Mouse (Mus musculus) myocyte (in vitro differentiated cells): ENCODE results near the gene Iqgap2. TPM values are rescaled to one million over a fixed set of nuclear protein-coding genes. Genes with fewer than 3 reads are reported as not detected.

ENCODE experiments used
- H3K27me3 ChIP-seq: one replicate; pipeline ENCODE4 v1.6.1; 2011; ENCODE audit not compliant: control insufficient read depth, insufficient read depth, insufficient read length
- H3K36me3 ChIP-seq: one replicate; pipeline ENCODE4 v1.6.1; 2011; ENCODE audit not compliant: control insufficient read depth, insufficient read depth
- H3K4me2 ChIP-seq: one replicate; pipeline ENCODE4 v1.6.1; 2011; ENCODE audit warnings: low read depth, control low read depth
- H3K4me3 ChIP-seq: one replicate; pipeline ENCODE4 v1.5.1; 2011; ENCODE audit warnings: mild to moderate bottlenecking, control low read depth, moderate library complexity
- H3K79me2 ChIP-seq: one replicate; pipeline ENCODE4 v1.6.1; 2011; ENCODE audit not compliant: control insufficient read depth, insufficient read depth
- H3ac ChIP-seq: one replicate; pipeline ENCODE4 v1.6.1; 2011; ENCODE audit not compliant: control insufficient read depth, insufficient read length
- CEBPB ChIP-seq: IDR thresholded peaks from 2 replicates; pipeline ENCODE4 v1.6.1; 2011; ENCODE audit warnings: mild to moderate bottlenecking, moderate library complexity; ENCODE audit not compliant: poor library complexity, insufficient read depth, severe bottlenecking
- E2F4 ChIP-seq: IDR thresholded peaks from one replicate; pipeline ENCODE4 v1.6.1; 2011; ENCODE audit warnings: mild to moderate bottlenecking, control low read depth, moderate library complexity; ENCODE audit not compliant: insufficient read depth
- MAX ChIP-seq: IDR thresholded peaks from one replicate; pipeline ENCODE4 v1.6.1; 2011; ENCODE audit warnings: low read depth, mild to moderate bottlenecking, control low read depth
- MYOD1 ChIP-seq, 3 experiments: IDR thresholded peaks; one replicate each; pipeline ENCODE4 v1.6.1; 2011; ENCODE audit warnings: control low read depth in 2 of 3, low read depth in 2 of 3, mild to moderate bottlenecking in 2 of 3, moderate library complexity in 1 of 3; ENCODE audit not compliant: insufficient read length in 2 of 3, control insufficient read depth in 1 of 3
- MYOG ChIP-seq, 3 experiments: IDR thresholded peaks; one replicate each; pipeline ENCODE4 v1.6.1; 2011; ENCODE audit warnings: control low read depth in 2 of 3, low read depth in 2 of 3, mild to moderate bottlenecking in 2 of 3; ENCODE audit not compliant: insufficient read length in 2 of 3, control insufficient read depth in 1 of 3, insufficient read depth in 1 of 3
- POLR2A ChIP-seq: IDR thresholded peaks from one replicate; pipeline ENCODE4 v1.6.1; 2011; ENCODE audit warnings: low read depth, mild to moderate bottlenecking, control low read depth, moderate library complexity; ENCODE audit not compliant: insufficient read length
- POLR2AphosphoS2 ChIP-seq: IDR thresholded peaks from one replicate; pipeline ENCODE4 v1.6.1; 2011; ENCODE audit warnings: low read depth, control low read depth; ENCODE audit not compliant: insufficient read length
- REST ChIP-seq: IDR thresholded peaks from one replicate; pipeline ENCODE4 v1.6.1; 2011; ENCODE audit warnings: mild to moderate bottlenecking, control low read depth, moderate library complexity; ENCODE audit not compliant: insufficient read depth, insufficient read length
- SRF ChIP-seq: IDR thresholded peaks from one replicate; pipeline ENCODE4 v1.6.1; 2011; ENCODE audit warnings: low read depth; ENCODE audit not compliant: control insufficient read depth, insufficient read length
- TCF12 ChIP-seq: IDR thresholded peaks from one replicate; pipeline ENCODE4 v1.6.1; 2011; ENCODE audit warnings: mild to moderate bottlenecking, control low read depth; ENCODE audit not compliant: poor library complexity, insufficient read depth, severe bottlenecking
- TCF3 ChIP-seq: IDR thresholded peaks from one replicate; pipeline ENCODE4 v1.6.1; 2011; ENCODE audit warnings: low read depth, control low read depth; ENCODE audit not compliant: insufficient read length
- USF1 ChIP-seq: IDR thresholded peaks from one replicate; pipeline ENCODE4 v1.6.1; 2011; ENCODE audit warnings: low read depth, mild to moderate bottlenecking, control low read depth, moderate library complexity
- polyA plus RNA-seq: library from polyadenylated mRNA; unstranded; fragments of >200 nt; fragmentation: generic; extraction: Trizol; gene quantifications from one replicate; pipeline ENCODE4 v1.2.1, GENCODE M21; 2012; ENCODE audit warnings: missing spikeins

Iqgap2 gene
- polyA plus RNA-seq, 1 experiment, result 0.02 TPM

DNA sequence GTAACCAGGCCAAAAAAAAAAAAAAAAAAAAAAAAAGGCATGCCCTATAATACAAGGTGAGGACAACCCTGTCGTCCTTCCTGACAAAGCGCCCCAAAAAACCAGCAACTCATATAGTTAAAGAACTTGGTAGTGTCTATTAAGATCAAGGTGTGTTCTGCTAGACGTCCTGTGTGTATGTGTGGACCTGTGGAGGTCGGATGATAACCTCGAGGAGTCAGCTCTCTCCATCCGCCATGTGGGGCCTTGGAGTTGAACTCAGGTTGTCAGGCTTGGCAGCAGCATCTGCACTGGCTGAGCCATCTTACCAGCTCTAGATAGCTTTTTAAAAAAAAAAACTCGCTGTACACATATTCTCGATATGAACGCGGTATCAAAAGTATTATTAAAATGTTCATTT is 2.4 kb downstream of the Iqgap2 start:
- Histone ChIP-seq H3K79me2 (no peaks in the 10 kb centered on the region), H3K36me3 (no peaks in the 10 kb centered on the region), H3K27me3 (peaks cover 57% of the 10 kb centered on the region)

DNA sequence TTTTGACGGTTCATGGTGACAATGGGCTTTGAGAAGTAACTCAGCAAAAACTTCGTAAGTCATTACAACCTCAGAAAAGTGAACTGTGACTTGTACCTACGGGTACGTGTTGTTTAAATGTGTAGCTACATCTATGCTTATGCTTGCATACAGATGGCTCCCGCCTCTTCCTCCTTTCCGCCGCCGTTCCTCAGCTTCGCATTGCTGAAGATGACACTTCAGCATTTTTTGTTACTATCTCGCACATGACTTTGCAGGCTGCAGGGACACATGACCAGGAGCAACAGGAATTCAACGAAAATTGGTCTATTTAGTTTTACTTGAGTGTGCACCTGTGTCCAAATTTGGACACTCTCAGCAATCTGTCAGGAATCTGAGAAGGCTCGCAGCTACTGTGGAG is 3.1 kb downstream of the Iqgap2 start:
- H3K36me3 ChIP-seq, result no peaks in the 10 kb centered on the region
- H3ac ChIP-seq, result no peak overlapping the region
- peaks cover 57% of the 10 kb centered on the region for H3K27me3 ChIP-seq
- no peak overlapping the region for H3K4me2 ChIP-seq
- H3K4me3 ChIP-seq, result no peak overlapping the region
- TF ChIP-seq REST, result no peak
- TF ChIP-seq CEBPB, result no peak
- no peak for TF ChIP-seq E2F4
- no peak for TF ChIP-seq TCF12
- TF ChIP-seq MAX, result no peak
- no peak for TF ChIP-seq MYOD1 (IDR thresholded peaks at IDR 0.05; ENCODE audit: control insufficient read depth in 1 of 3, insufficient read length in 2 of 3, low read depth in 2 of 3)
- no peak for TF ChIP-seq USF1
- no peak for TF ChIP-seq SRF
- no peak for TF ChIP-seq MYOG (IDR thresholded peaks at IDR 0.05; ENCODE audit: control insufficient read depth in 1 of 3, insufficient read depth in 1 of 3, insufficient read length in 2 of 3, low read depth in 2 of 3)
- no peak for TF ChIP-seq TCF3
- no peak for TF ChIP-seq POLR2AphosphoS2
- no peak for TF ChIP-seq POLR2A
- no peaks in the 10 kb centered on the region for H3K79me2 ChIP-seq

More for the DNA sequence above, 2.4 kb downstream of the Iqgap2 start:
- no peak for TF ChIP-seq USF1
- TF ChIP-seq MAX, result no peak
- H3K4me2 ChIP-seq, result no peak overlapping the region
- no peak overlapping the region for H3ac ChIP-seq
- H3K4me3 ChIP-seq, result no peak overlapping the region

DNA sequence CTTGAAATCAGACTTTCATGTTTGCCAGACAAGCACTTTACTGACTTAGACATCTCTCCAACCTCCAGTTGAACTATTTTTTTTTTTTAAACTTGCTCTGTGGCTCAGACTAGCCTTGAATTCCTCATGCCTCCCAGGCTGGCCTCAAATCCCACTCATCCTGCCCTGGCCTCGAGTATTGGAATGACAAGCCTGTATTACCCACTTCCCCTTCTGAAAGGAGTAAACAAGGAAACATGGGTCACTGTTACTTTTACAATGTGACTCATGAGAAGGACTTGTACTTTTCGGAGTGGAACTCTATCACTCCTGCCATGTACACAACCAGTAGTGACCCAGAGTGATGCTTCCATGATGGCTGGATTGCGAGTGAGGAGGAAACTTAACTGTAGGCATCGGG is 3.6 kb downstream of the Iqgap2 start:
- TF ChIP-seq MYOD1 (IDR thresholded peaks at IDR 0.05; ENCODE audit: control insufficient read depth in 1 of 3, insufficient read length in 2 of 3, low read depth in 2 of 3), result no peak
- no peak for TF ChIP-seq POLR2A
- TF ChIP-seq TCF3, result no peak
- no peak overlapping the region for H3K4me2 ChIP-seq
- H3K4me3 ChIP-seq, result no peak overlapping the region
- peaks cover 53% of the 10 kb centered on the region for H3K27me3 ChIP-seq
- no peaks in the 10 kb centered on the region for H3K79me2 ChIP-seq
- no peaks in the 10 kb centered on the region for H3K36me3 ChIP-seq
- H3ac ChIP-seq, result no peak overlapping the region

DNA sequence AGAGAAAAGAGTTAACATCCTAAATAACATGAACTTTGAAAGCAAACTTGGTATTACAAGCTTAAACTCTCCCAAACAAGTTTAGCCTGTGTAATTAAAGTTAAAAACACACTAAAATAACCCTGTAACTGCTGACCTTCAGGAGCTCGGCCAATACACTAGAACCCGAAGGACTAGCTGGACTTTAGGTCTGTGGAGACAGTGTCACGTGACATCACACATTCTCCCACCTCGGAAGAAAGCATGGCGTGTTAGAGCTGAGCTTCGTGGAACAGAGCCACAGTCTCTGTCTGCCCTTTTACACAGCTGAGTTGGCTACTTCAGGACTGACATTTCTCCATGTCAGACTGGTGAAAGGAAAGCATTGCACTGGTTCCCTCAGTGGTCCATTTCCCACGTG is 4.3 kb downstream of the Iqgap2 start:
- no peak overlapping the region for H3K4me2 ChIP-seq
- H3K36me3 ChIP-seq, result no peaks in the 10 kb centered on the region
- H3ac ChIP-seq, result no peak overlapping the region
- peaks cover 47% of the 10 kb centered on the region for H3K27me3 ChIP-seq
- H3K4me3 ChIP-seq, result no peak overlapping the region
- no peaks in the 10 kb centered on the region for H3K79me2 ChIP-seq
- TF ChIP-seq USF1 (no peak), MAX (no peak), TCF12 (no peak), MYOD1 (IDR thresholded peaks at IDR 0.05; ENCODE audit: control insufficient read depth in 1 of 3, insufficient read length in 2 of 3, low read depth in 2 of 3) (no peak), REST (no peak), E2F4 (no peak)

DNA sequence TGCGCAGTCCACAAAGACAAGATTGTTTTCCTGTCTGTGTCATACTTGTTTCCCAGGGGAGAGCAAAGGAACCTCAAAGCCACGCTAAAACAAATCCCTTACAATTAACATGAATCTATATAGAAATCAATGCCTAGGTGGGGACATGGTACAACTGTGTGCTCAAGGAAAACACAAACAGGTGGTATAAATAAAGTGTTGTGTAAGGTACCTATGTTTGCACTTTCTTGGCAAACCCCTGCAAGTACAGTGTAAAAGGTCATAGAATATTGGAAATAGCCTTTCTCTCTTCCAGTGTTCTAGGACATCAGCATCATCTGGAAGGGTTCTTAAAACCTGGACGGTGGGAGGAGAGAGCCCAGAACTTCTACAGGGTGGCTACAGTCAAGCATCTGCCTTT is 7.3 kb downstream of the Iqgap2 start:
- Histone ChIP-seq H3K36me3 (no peaks in the 10 kb centered on the region), H3K27me3 (peaks cover 26% of the 10 kb centered on the region), H3ac (no peak overlapping the region), H3K4me3 (no peak overlapping the region), H3K79me2 (no peaks in the 10 kb centered on the region), H3K4me2 (no peak overlapping the region)
- TF ChIP-seq USF1 (no peak), TCF12 (no peak), TCF3 (no peak), CEBPB (no peak), REST (no peak), POLR2A (no peak), MYOG (IDR thresholded peaks at IDR 0.05; ENCODE audit: control insufficient read depth in 1 of 3, insufficient read depth in 1 of 3, insufficient read length in 2 of 3, low read depth in 2 of 3) (no peak), POLR2AphosphoS2 (no peak), MAX (no peak), SRF (no peak), MYOD1 (IDR thresholded peaks at IDR 0.05; ENCODE audit: control insufficient read depth in 1 of 3, insufficient read length in 2 of 3, low read depth in 2 of 3) (no peak), E2F4 (no peak)

DNA sequence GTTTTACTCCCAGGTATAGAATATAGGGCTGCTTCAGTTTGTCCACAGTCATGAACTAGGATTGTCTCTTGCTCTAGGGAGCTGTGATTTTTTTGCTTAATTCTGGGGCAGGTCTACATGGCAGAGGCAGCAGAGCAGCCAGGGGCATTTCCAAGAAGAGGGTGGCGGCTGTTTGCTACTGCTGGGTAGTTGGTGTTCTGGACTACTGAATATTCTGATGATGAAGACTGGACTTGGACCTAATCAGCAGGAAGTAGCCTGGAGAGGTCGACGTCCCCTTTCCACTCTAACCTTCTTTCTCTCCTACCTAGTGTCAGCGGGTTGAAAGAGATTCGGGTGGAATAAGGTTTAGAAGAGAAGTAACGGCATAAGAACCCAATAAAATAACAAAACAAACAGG is 9.7 kb downstream of the Iqgap2 start:
- Histone ChIP-seq H3K36me3 (no peaks in the 10 kb centered on the region), H3ac (no peak overlapping the region), H3K4me2 (no peak overlapping the region), H3K4me3 (no peak overlapping the region), H3K27me3 (peaks cover 16% of the 10 kb centered on the region), H3K79me2 (no peaks in the 10 kb centered on the region)
- TF ChIP-seq TCF12, result no peak
- TF ChIP-seq USF1, result no peak
- TF ChIP-seq TCF3, result no peak
- TF ChIP-seq SRF, result no peak
- TF ChIP-seq MAX, result no peak
- no peak for TF ChIP-seq MYOG (IDR thresholded peaks at IDR 0.05; ENCODE audit: control insufficient read depth in 1 of 3, insufficient read depth in 1 of 3, insufficient read length in 2 of 3, low read depth in 2 of 3)
- TF ChIP-seq CEBPB, result no peak
- TF ChIP-seq POLR2AphosphoS2, result no peak
- no peak for TF ChIP-seq POLR2A
- no peak for TF ChIP-seq E2F4
